Mouse (Mus musculus): ENCODE measurements at regions not wholly inside any gene's neighbourhood (a gene's known extent, or its start where the extent isn't known, plus 50 kb on each side); places are given as distances from the start of the nearest gene placed in this dataset.
"Not testable (repeated sequence)": the region's sequence is repeated elsewhere in the genome, so short reads cannot be mapped to it uniquely, and the experiment has no call there.

DNA sequence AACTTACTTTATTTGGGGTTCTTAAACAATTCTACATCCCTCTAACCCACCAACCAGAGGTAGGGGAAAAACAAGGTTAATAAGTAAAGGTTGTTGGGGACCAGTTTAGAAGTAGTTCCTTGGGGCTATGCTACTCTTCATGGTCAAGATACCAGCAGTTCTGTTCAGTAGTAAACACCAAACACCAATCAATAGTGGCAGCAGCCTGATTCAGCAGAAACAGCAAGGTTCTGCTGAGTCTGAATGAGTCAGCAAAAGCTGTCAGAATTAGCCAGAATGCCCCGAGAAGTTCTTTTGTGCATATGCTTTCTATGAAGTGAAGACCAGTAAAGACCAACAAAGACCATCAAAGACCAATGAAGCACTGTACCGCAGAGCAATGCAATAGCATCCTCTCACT lies 1195.1 kb downstream of the 9330182O14Rik start:
- 79% methylated on average over 2 of the region's 2 CpGs for WGBS
- H3K4me3 ChIP-seq (ENCODE audit: insufficient read depth, low read depth, low read length): no peak overlapping the region
- H3K4me1 ChIP-seq (ENCODE audit: control insufficient read depth, insufficient read depth, low read length): no peaks in the 10 kb centered on the region
- no peaks in the 10 kb centered on the region for H3K27me3 ChIP-seq (replicated peaks; ENCODE audit: control insufficient read depth, insufficient read depth, low read length)
- DNase-seq: no peak
- H3K27ac ChIP-seq (ENCODE audit: insufficient read depth, low read depth, low read length): no peak overlapping the region
- no peak for TF ChIP-seq CTCF (conservative IDR thresholded peaks at IDR 0.05; ENCODE audit: insufficient read depth, insufficient read length, low read depth, low read length)
- TF ChIP-seq POLR2A (IDR thresholded peaks at IDR 0.05; ENCODE audit: low read depth, low read length): no peak
- no peaks in the 10 kb centered on the region for H3K36me3 ChIP-seq (ENCODE audit: control insufficient read depth, insufficient read depth, low read length)

DNA sequence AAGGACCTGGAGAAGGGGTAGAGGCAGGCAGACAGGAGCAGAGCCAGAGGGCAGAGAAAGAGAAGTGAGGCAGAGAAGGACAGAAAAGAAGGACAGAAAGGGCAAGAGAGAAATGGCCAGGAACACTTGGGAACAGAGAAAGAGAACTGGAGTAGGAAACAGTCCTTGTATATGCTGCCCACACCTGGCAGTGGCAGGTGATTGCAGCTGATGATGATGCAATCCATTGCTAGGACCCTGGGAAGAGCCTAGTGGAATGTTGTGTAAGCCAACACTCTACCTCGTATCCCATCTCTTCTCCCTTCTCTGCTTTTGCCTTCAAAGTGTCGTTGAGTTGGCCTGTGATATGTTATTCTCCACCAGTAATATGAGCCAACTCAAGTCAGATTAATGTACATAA lies 1195.9 kb downstream of the 9330182O14Rik start:
- Histone ChIP-seq H3K4me3 (ENCODE audit: insufficient read depth, low read depth, low read length) (no peak overlapping the region), H3K27ac (ENCODE audit: insufficient read depth, low read depth, low read length) (no peak overlapping the region), H3K27me3 (replicated peaks; ENCODE audit: control insufficient read depth, insufficient read depth, low read length) (no peaks in the 10 kb centered on the region), H3K36me3 (ENCODE audit: control insufficient read depth, insufficient read depth, low read length) (no peaks in the 10 kb centered on the region), H3K4me1 (ENCODE audit: control insufficient read depth, insufficient read depth, low read length) (no peaks in the 10 kb centered on the region)
- whole genome bisulfite sequencing: 21% methylated on average over 2 of the region's 2 CpGs
- TF ChIP-seq CTCF (conservative IDR thresholded peaks at IDR 0.05; ENCODE audit: insufficient read depth, insufficient read length, low read depth, low read length) (peak; percentile 63), POLR2A (IDR thresholded peaks at IDR 0.05; ENCODE audit: low read depth, low read length) (no peak)
- no peak for DNase-seq

DNA sequence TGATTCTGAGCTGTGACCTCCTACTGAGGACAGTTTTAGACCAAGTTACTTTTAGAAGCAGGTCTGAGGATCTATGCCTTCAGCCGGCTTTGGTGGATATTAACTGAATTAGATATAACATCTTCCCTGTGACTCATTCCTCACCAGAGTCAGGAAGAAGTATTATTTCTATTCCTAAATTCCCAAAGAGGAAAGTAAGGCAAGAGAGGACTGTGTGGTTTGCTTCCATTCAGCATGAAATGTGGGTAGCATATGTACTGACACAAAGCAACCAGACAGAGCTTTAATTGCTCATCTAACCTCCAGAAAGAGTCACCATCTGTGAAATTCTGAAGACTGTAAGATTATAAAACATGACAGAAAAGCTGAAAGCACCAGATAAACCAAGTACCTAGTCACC lies 1198.3 kb downstream of the 9330182O14Rik start:
- Histone ChIP-seq H3K27me3 (replicated peaks; ENCODE audit: control insufficient read depth, insufficient read depth, low read length) (no peaks in the 10 kb centered on the region), H3K36me3 (ENCODE audit: control insufficient read depth, insufficient read depth, low read length) (no peaks in the 10 kb centered on the region), H3K4me3 (ENCODE audit: insufficient read depth, low read depth, low read length) (no peak overlapping the region), H3K27ac (ENCODE audit: insufficient read depth, low read depth, low read length) (no peak overlapping the region), H3K4me1 (ENCODE audit: control insufficient read depth, insufficient read depth, low read length) (no peaks in the 10 kb centered on the region)
- 53% methylated on average over 1 of the region's 1 CpGs for WGBS
- DNase-seq: no peak
- TF ChIP-seq CTCF (conservative IDR thresholded peaks at IDR 0.05; ENCODE audit: insufficient read depth, insufficient read length, low read depth, low read length): no peak
- no peak for TF ChIP-seq POLR2A (IDR thresholded peaks at IDR 0.05; ENCODE audit: low read depth, low read length)

DNA sequence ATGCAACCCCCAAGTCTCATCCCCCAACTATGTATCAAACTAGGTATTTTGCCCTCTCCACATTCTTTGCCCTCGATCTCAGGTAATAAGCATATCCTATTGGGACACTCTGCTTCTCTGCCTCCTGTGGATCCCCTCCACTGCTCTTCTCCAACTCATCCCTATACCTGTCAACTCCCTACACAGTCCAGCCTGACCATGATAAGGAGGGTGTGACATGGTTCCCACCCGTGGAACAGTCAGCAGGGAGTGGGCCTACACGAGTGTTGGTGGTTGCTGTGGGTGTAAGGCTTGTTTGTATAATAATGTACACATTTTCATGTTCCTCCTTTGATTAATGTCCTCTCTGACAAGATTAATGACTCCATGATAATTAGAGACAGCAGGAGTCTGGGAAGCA lies 1199.0 kb downstream of the 9330182O14Rik start:
- Histone ChIP-seq H3K4me1 (ENCODE audit: control insufficient read depth, insufficient read depth, low read length) (no peaks in the 10 kb centered on the region), H3K4me3 (ENCODE audit: insufficient read depth, low read depth, low read length) (no peak overlapping the region), H3K36me3 (ENCODE audit: control insufficient read depth, insufficient read depth, low read length) (no peaks in the 10 kb centered on the region), H3K27me3 (replicated peaks; ENCODE audit: control insufficient read depth, insufficient read depth, low read length) (no peaks in the 10 kb centered on the region), H3K27ac (ENCODE audit: insufficient read depth, low read depth, low read length) (no peak overlapping the region)
- 78% methylated on average over 3 of the region's 3 CpGs for WGBS
- TF ChIP-seq POLR2A (IDR thresholded peaks at IDR 0.05; ENCODE audit: low read depth, low read length) (no peak), CTCF (conservative IDR thresholded peaks at IDR 0.05; ENCODE audit: insufficient read depth, insufficient read length, low read depth, low read length) (no peak)
- DNase-seq: no peak

DNA sequence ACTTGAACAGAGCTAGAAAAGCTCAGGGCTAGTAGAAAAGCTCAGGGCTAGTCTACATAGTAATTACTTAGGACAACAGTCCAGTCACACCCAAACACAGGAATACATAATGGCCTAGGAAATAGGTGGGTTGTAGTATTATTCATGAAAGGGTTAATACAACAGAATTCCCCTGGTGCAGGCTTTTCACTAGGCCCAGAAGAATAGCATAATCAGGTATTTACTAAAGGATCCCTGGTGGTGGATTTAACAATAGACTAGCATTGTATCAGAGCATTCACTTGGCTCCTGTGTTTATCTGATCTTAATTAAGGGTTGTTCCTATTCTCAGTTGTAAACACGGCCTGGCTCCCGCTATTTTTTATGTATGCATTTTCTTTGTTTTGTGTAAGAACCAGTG lies 1206.5 kb downstream of the 9330182O14Rik start:
- not testable (repeated sequence) for H3K27me3 ChIP-seq (replicated peaks; ENCODE audit: control insufficient read depth, insufficient read depth, low read length); H3K4me3 ChIP-seq (ENCODE audit: insufficient read depth, low read depth, low read length); H3K27ac ChIP-seq (ENCODE audit: insufficient read depth, low read depth, low read length); DNase-seq; H3K4me1 ChIP-seq (ENCODE audit: control insufficient read depth, insufficient read depth, low read length); H3K36me3 ChIP-seq (ENCODE audit: control insufficient read depth, insufficient read depth, low read length)
- 94% methylated on average over 2 of the region's 2 CpGs for WGBS

DNA sequence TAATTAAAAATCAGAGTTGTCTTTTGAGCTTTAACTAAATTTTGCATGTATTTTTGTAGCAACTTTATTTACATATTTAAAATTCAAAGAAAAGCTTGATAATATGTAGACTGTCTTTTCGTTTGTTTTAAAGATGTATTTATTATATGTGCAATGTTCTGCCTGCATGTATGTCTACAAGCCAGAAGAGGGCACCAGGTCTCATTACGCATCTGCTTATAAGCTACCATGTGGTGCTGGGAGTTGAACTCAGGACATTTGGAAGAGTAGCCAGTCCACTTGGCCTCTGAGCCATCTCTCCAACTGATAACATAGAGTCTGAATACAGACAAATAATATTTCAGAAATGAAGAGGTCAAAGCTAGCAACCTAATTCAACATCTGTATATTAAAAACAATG lies 1211.4 kb downstream of the 9330182O14Rik start:
- WGBS: 92% methylated on average over 2 of the region's 2 CpGs
- no peak overlapping the region for H3K4me3 ChIP-seq (ENCODE audit: insufficient read depth, low read depth, low read length)
- no peaks in the 10 kb centered on the region for H3K27me3 ChIP-seq (replicated peaks; ENCODE audit: control insufficient read depth, insufficient read depth, low read length)
- H3K27ac ChIP-seq (ENCODE audit: insufficient read depth, low read depth, low read length): no peak overlapping the region
- DNase-seq: no peak
- no peaks in the 10 kb centered on the region for H3K36me3 ChIP-seq (ENCODE audit: control insufficient read depth, insufficient read depth, low read length)
- TF ChIP-seq POLR2A (IDR thresholded peaks at IDR 0.05; ENCODE audit: low read depth, low read length) (no peak), CTCF (conservative IDR thresholded peaks at IDR 0.05; ENCODE audit: insufficient read depth, insufficient read length, low read depth, low read length) (no peak)
- no peaks in the 10 kb centered on the region for H3K4me1 ChIP-seq (ENCODE audit: control insufficient read depth, insufficient read depth, low read length)

DNA sequence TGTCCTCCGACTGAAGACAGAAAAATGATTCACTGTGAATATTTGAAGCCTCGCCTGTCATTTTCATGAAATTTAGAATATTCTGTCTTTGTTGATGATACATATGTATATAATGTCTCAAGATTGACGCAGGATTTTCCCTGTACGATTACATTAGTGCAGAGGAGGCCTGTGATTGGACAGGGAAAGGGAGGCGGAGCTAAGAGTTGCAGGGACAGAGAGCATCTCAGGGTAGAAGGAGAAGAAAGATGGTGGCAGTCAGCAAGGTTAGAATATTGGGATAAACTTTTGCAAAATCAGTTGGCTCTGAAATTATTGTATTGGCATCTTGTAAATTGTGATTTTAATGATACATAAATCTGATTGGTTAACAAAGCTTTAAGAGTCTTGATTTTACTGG lies 1213.1 kb downstream of the 9330182O14Rik start:
- no peak for DNase-seq
- Histone ChIP-seq H3K27me3 (replicated peaks; ENCODE audit: control insufficient read depth, insufficient read depth, low read length) (no peaks in the 10 kb centered on the region), H3K36me3 (ENCODE audit: control insufficient read depth, insufficient read depth, low read length) (no peaks in the 10 kb centered on the region), H3K27ac (ENCODE audit: insufficient read depth, low read depth, low read length) (no peak overlapping the region), H3K4me3 (ENCODE audit: insufficient read depth, low read depth, low read length) (no peak overlapping the region), H3K4me1 (ENCODE audit: control insufficient read depth, insufficient read depth, low read length) (no peaks in the 10 kb centered on the region)
- no peak for TF ChIP-seq POLR2A (IDR thresholded peaks at IDR 0.05; ENCODE audit: low read depth, low read length)
- no peak for TF ChIP-seq CTCF (conservative IDR thresholded peaks at IDR 0.05; ENCODE audit: insufficient read depth, insufficient read length, low read depth, low read length)
- WGBS: 93% methylated on average over 5 of the region's 5 CpGs

DNA sequence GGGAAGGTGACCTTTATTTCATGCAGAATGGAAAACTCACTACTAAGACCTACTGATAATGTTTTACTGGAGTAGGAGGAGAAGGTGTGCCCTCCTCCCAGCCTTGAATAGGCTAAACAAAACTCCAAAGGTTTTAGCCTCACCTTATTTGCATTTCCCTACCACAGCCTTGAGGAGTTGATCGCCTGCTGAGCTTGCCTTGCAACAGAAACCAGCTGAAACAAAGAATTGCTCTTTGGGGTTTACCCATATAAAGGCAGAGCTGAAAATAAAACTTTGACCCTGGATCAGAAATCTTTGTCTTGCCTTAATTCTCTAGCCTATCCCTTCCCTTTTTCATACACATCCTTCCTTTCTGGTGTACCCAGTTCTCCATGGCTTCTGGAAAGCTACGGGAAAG lies 1218.0 kb downstream of the 9330182O14Rik start:
- WGBS: 51% methylated on average over 2 of the region's 2 CpGs
- H3K4me3 ChIP-seq (ENCODE audit: insufficient read depth, low read depth, low read length): no peak overlapping the region
- TF ChIP-seq CTCF (conservative IDR thresholded peaks at IDR 0.05; ENCODE audit: insufficient read depth, insufficient read length, low read depth, low read length) (no peak), POLR2A (IDR thresholded peaks at IDR 0.05; ENCODE audit: low read depth, low read length) (no peak)

More for the DNA sequence above, 1218.0 kb downstream of the 9330182O14Rik start:
- no peaks in the 10 kb centered on the region for H3K36me3 ChIP-seq (ENCODE audit: control insufficient read depth, insufficient read depth, low read length)
- no peak overlapping the region for H3K27ac ChIP-seq (ENCODE audit: insufficient read depth, low read depth, low read length)
- no peak for DNase-seq
- no peaks in the 10 kb centered on the region for H3K4me1 ChIP-seq (ENCODE audit: control insufficient read depth, insufficient read depth, low read length)
- H3K27me3 ChIP-seq (replicated peaks; ENCODE audit: control insufficient read depth, insufficient read depth, low read length): no peaks in the 10 kb centered on the region
